Mouse (Mus musculus) CH12.LX (cell line): ENCODE results near the gene Mtr. TPM values are rescaled to one million over a fixed set of nuclear protein-coding genes. Genes with fewer than 3 reads are reported as not detected.

ENCODE experiments used
- DNase-seq: peaks from one replicate; pipeline ENCODE4 v3.0.0-alpha.2; 2013; ENCODE audit errors: extremely low read depth
- H3K27ac ChIP-seq: 2 replicates; pipeline ENCODE4 v1.5.1; 2012; ENCODE audit warnings: low read depth, mild to moderate bottlenecking, control low read depth, moderate library complexity; ENCODE audit not compliant: insufficient read depth
- H3K27me3 ChIP-seq: replicated peaks from 2 replicates; pipeline ENCODE3; 2012; ENCODE audit warnings: inconsistent platforms
- H3K36me3 ChIP-seq, 2 experiments: replicated peaks in 1 of 2; 2 replicates each; pipeline versions ENCODE3 to v1.6.1; 2012; ENCODE audit warnings: inconsistent platforms in 1 of 2, low read length in 1 of 2, mild to moderate bottlenecking in 1 of 2, mixed read lengths in 1 of 2, moderate library complexity in 1 of 2; ENCODE audit not compliant: control insufficient read depth in 1 of 2, insufficient read depth in 1 of 2
- H3K4me1 ChIP-seq, 2 experiments: 2 replicates each; pipeline ENCODE4 v1.6.1; 2012; ENCODE audit warnings: inconsistent platforms in 1 of 2, moderate library complexity in 1 of 2; ENCODE audit not compliant: insufficient read depth in 2 of 2, control insufficient read depth in 1 of 2
- H3K4me2 ChIP-seq: 2 replicates; pipeline ENCODE4 v1.6.1; 2012; ENCODE audit warnings: low read depth, mild to moderate bottlenecking, control low read depth; ENCODE audit not compliant: poor library complexity, insufficient read depth, severe bottlenecking
- H3K4me3 ChIP-seq, 3 experiments: fragments of 150-350 bp in 1 of 3; sonication (generic) in 1 of 3; replicated peaks in 1 of 3; 2 replicates each; pipeline versions ENCODE3 to v1.5.1; 2011 to 2012; ENCODE audit warnings: low read depth in 2 of 3, low read length in 2 of 3, mild to moderate bottlenecking in 2 of 3, moderate library complexity in 2 of 3, control low read depth in 1 of 3, improper control_type of control experiment in 1 of 3, inconsistent platforms in 1 of 3, mixed read lengths in 1 of 3; ENCODE audit not compliant: poor library complexity in 1 of 3
- H3K79me2 ChIP-seq: replicated peaks from 2 replicates; pipeline ENCODE4 v1.6.1; 2012; ENCODE audit warnings: mild to moderate bottlenecking, moderate library complexity; ENCODE audit not compliant: control insufficient read depth, poor library complexity, insufficient read depth, severe bottlenecking; ENCODE audit errors: extremely low read depth
- H3K9ac ChIP-seq: 2 replicates; pipeline ENCODE4 v1.6.1; 2012; ENCODE audit warnings: low read depth, mild to moderate bottlenecking, control low read depth, moderate library complexity; ENCODE audit not compliant: insufficient read depth
- H3K9me3 ChIP-seq: replicated peaks from 2 replicates; pipeline ENCODE3; 2012; ENCODE audit warnings: low read length, inconsistent platforms, mixed read lengths
- BHLHE40 ChIP-seq: IDR thresholded peaks from 2 replicates; pipeline ENCODE4 v1.6.1; 2011; ENCODE audit warnings: mild to moderate bottlenecking, low read depth, low read length, improper control_type of control experiment
- CHD1 ChIP-seq: IDR thresholded peaks from 2 replicates; pipeline ENCODE4 v1.6.1; 2012; ENCODE audit warnings: low read depth, low read length, improper control_type of control experiment, inconsistent platforms
- E2F4 ChIP-seq: IDR thresholded peaks from 2 replicates; pipeline ENCODE4 v1.6.1; 2011; ENCODE audit warnings: low read depth, low read length, improper control_type of control experiment; ENCODE audit not compliant: insufficient replicate concordance
- EP300 ChIP-seq: IDR thresholded peaks from 2 replicates; pipeline ENCODE4 v1.6.1; 2011; ENCODE audit warnings: low read length, improper control_type of control experiment
- IRF4 ChIP-seq: IDR thresholded peaks from 2 replicates; pipeline ENCODE4 v1.6.1; 2014; ENCODE audit warnings: low read depth, mild to moderate bottlenecking, inconsistent platforms, low read length, improper control_type of control experiment
- JUN ChIP-seq: IDR thresholded peaks from 2 replicates; pipeline ENCODE4 v1.6.1; 2011; ENCODE audit warnings: low read depth, mild to moderate bottlenecking, low read length, improper control_type of control experiment, moderate library complexity; ENCODE audit not compliant: insufficient read depth
- MAX ChIP-seq: IDR thresholded peaks from 2 replicates; pipeline ENCODE4 v1.6.1; 2011; ENCODE audit warnings: low read length, improper control_type of control experiment
- MEF2A ChIP-seq: IDR thresholded peaks from 2 replicates; pipeline ENCODE4 v1.6.1; 2014; ENCODE audit warnings: low read depth, mild to moderate bottlenecking, inconsistent platforms, low read length, improper control_type of control experiment, borderline replicate concordance
- MXI1 ChIP-seq: IDR thresholded peaks from 2 replicates; pipeline ENCODE4 v1.6.1; 2011; ENCODE audit warnings: mild to moderate bottlenecking, low read depth, low read length, improper control_type of control experiment
- MYC ChIP-seq: IDR thresholded peaks from 2 replicates; pipeline ENCODE4 v1.6.1; 2011; ENCODE audit warnings: low read depth, mild to moderate bottlenecking, improper control_type of control experiment, low read length
- NELFE ChIP-seq: IDR thresholded peaks from 2 replicates; pipeline ENCODE4 v1.6.1; 2011; ENCODE audit warnings: low read depth, low read length, improper control_type of control experiment
- NRF1 ChIP-seq: IDR thresholded peaks from 2 replicates; pipeline ENCODE4 v1.6.1; 2014; ENCODE audit warnings: low read depth, mild to moderate bottlenecking, inconsistent platforms, low read length, improper control_type of control experiment, moderate library complexity
- PAX5 ChIP-seq: IDR thresholded peaks from 2 replicates; pipeline ENCODE4 v1.6.1; 2012; ENCODE audit warnings: low read length, inconsistent platforms, mixed read lengths
- RAD21 ChIP-seq: IDR thresholded peaks from 2 replicates; pipeline ENCODE4 v1.6.1; 2011; ENCODE audit warnings: low read depth, mild to moderate bottlenecking, low read length, improper control_type of control experiment, moderate library complexity
- RCOR1 ChIP-seq: conservative IDR thresholded peaks from 2 replicates; pipeline ENCODE4 v1.6.1; 2012; ENCODE audit warnings: low read depth, mild to moderate bottlenecking, inconsistent platforms, low read length, improper control_type of control experiment
- SIN3A ChIP-seq: IDR thresholded peaks from 2 replicates; pipeline ENCODE4 v1.6.1; 2012; ENCODE audit warnings: low read length, improper control_type of control experiment, inconsistent platforms
- SMC3 ChIP-seq: IDR thresholded peaks from 2 replicates; pipeline ENCODE4 v1.6.1; 2011; ENCODE audit warnings: low read depth, low read length, improper control_type of control experiment
- TBP ChIP-seq: conservative IDR thresholded peaks from 2 replicates; pipeline ENCODE4 v1.6.1; 2011; ENCODE audit warnings: low read depth, low read length, improper control_type of control experiment
- ZNF384 ChIP-seq: IDR thresholded peaks from 2 replicates; pipeline ENCODE4 v1.6.1; 2012; ENCODE audit warnings: low read depth, low read length, improper control_type of control experiment, inconsistent platforms
- dilution Hi-C: fragments of 300-500 bp; cut with MboI; formaldehyde crosslinking; loops from 2 replicates; pipeline ENCODE4 v1.14.3; 2020; ENCODE audit warnings: low sequenced_read_pairs; ENCODE audit not compliant: extremely low pct_unique_long_range_greater_than_20kb, extremely low pct_ligation_motif_present
- in situ Hi-C: fragments of 300-500 bp; cut with MboI; formaldehyde crosslinking; loops from 3 replicates; pipeline ENCODE4 v1.14.3; 2019; ENCODE audit warnings: low sequenced_read_pairs, low pct_ligation_motif_present, low pct_unique_long_range_greater_than_20kb, mixed read lengths
- polyA plus RNA-seq: library from polyadenylated mRNA; unstranded; fragments of >175 nt; gene quantifications from 2 replicates; pipeline ENCODE4 v1.2.1, GENCODE M21; 2012; ENCODE audit warnings: low read depth; ENCODE audit not compliant: insufficient read length
- total RNA-seq, 2 experiments: library from RNA; depleted of rRNA; stranded (reverse); fragments of 300-350 nt in 1 of 2; fragments of >200 nt in 1 of 2; gene quantifications; 2 replicates each; pipeline ENCODE4 v1.2.3; 2012 to 2014

Gene Mtr
- total and polyA plus RNA-seq, 3 experiments, result 13.2 to 28.6 (median 22.0) TPM

DNA sequence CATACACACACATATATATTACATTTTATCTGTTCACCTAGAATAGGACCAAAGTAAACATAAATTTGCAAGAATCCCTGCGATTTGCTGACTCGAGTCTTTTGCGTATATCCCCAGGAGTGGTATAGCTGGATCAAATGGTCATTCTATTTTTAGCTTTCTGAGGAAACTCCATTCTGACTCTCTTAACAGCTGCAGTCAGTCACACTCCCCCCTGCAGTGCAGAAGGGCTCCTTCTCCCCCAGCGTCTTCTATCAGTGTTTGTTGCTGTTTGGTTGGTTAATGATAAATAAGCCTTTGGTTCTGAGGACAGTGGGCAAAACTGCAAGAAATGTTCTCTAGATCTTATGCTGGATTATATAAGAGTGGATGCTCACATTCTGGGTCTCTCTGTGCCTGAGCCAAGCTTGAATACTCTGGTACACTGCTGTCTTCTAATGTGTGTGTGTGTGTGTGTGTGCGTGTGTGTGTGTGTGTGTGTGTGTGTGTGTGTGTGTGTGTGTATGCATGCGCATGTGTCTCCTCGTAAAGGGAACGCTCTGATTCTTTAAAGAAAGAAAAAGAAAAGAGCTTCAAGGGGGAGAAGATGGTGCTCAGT, 92.4 kb downstream of the Mtr start:
- Histone ChIP-seq H3K9ac (no peak overlapping the region), H3K36me3 (no peaks in the 10 kb centered on the region), H3K9me3 (no peaks in the 10 kb centered on the region), H3K27ac (no peak overlapping the region), H3K4me2 (no peak overlapping the region), H3K4me3 (no peak overlapping the region), H3K79me2 (no peaks in the 10 kb centered on the region), H3K4me1 (0 out of 4 replicates have a peak, but pooled peaks cover 0 to 4% of the 10 kb centered on the region in 2 experiments), H3K27me3 (no peaks in the 10 kb centered on the region)
- DNase-seq, result no peak
- TF ChIP-seq CHD1, result no peak
- TF ChIP-seq MAX, result no peak
- no peak for TF ChIP-seq MYC
- no peak for TF ChIP-seq E2F4
- no peak for TF ChIP-seq SIN3A
- TF ChIP-seq RAD21, result no peak
- no peak for TF ChIP-seq IRF4
- TF ChIP-seq SMC3, result no peak
- no peak for TF ChIP-seq BHLHE40
- no peak for TF ChIP-seq MXI1
- in situ Hi-C loops (no loop called here), dilution Hi-C loops (no loop called here)

DNA sequence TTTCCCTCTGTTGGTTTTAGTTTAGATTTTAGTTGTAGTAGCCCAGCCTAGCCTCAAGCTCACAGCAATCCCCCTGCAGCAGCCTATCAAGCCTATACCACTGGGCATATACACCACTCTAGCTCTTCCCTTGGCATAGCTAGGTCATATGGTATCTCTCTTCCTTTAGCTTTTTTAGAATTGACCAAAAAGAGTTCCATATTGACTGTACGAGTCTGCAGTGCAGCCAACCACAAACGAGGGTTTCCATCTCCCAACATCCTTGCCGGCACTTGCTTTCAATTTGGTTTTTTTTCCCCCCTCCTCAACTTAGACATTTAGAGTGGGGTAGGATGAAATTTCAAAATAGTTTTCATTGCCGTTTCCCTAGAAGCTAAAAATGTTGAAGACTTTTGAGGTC, 95.5 kb downstream of the Mtr start:
- in situ Hi-C loops (no loop called here), dilution Hi-C loops (no loop called here)
- H3K4me1 ChIP-seq, result 0 out of 4 replicates have a peak, but pooled peaks cover 0 to 4% of the 10 kb centered on the region in 2 experiments
- H3K9ac ChIP-seq, result no peak overlapping the region
- H3K4me3 ChIP-seq, result no peak overlapping the region
- no peaks in the 10 kb centered on the region for H3K36me3 ChIP-seq
- DNase-seq, result no peak
- H3K79me2 ChIP-seq, result no peaks in the 10 kb centered on the region
- no peaks in the 10 kb centered on the region for H3K9me3 ChIP-seq
- H3K27ac ChIP-seq, result no peak overlapping the region
- no peaks in the 10 kb centered on the region for H3K27me3 ChIP-seq
- peak; percentile 51; the same call in 1 of the 2 replicates for TF ChIP-seq IRF4
- TF ChIP-seq TBP, result no peak
- TF ChIP-seq JUN, result no peak
- peak; percentile 52 for TF ChIP-seq EP300
- TF ChIP-seq NELFE, result no peak
- TF ChIP-seq ZNF384, result no peak
- peak overlapping the region; percentile 88; the same call in 1 of the 2 replicates for H3K4me2 ChIP-seq

DNA sequence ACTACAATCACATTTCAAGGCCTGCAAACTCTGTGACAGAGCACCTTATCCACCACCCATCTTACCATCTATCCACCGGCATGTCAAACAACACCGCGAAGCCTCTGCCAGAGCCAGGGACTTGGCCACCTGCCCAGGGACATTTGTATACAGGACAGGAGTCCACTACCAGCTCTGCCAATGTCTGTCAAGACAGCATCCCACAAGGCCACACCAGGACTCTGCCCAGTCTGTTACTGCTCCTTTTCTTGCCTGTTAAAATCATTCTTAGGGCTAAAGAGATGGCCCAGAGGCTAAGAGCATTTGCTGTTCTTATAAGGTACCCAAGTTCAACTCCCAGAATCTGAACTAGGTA, 97.8 kb downstream of the Mtr start:
- in situ Hi-C loops, result no loop called here
- H3K4me3 ChIP-seq, result no peak overlapping the region
- H3K36me3 ChIP-seq, result no peaks in the 10 kb centered on the region
- H3K27me3 ChIP-seq, result no peaks in the 10 kb centered on the region
- no peak overlapping the region for H3K4me2 ChIP-seq
- TF ChIP-seq NRF1 (no peak), PAX5 (no peak), RCOR1 (no peak), MYC (no peak), NELFE (no peak), MEF2A (no peak), ZNF384 (no peak)
- dilution Hi-C loops, result no loop called here
- H3K9me3 ChIP-seq, result no peaks in the 10 kb centered on the region
- no peak overlapping the region for H3K9ac ChIP-seq
- H3K27ac ChIP-seq, result no peak overlapping the region
- H3K79me2 ChIP-seq, result no peaks in the 10 kb centered on the region
- 0 out of 4 replicates have a peak, but pooled peaks cover 0 to 4% of the 10 kb centered on the region in 2 experiments for H3K4me1 ChIP-seq
- no peak for DNase-seq
